In the genomic region with DNA sequence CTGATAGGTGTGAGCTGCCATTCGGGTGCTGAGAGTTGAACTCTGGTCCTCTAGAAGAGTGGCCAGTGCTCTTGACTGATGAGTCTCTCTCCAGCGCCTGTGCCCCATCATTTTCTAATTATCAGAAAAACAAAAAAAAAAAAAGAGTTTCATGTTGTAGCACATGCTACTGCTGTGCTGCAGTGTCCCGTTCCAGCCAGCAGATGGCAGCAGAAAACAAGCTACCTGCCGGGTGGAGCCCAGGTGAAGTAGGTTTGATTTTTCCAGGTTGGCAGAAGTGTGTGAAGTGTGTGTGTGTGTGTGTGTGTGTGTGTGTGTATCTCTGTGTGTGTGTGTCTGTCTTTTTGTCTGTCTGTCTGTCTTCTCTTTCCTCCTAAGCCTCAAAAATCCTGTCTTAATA, we compare ENCODE assay signal across 8 mouse cellular contexts. TPM values are rescaled to one million over a fixed set of nuclear protein-coding genes. Genes with fewer than 3 reads are reported as not detected.
DNase-seq lines count a peak whose midpoint lies in the region; ATAC-seq and TF ChIP-seq lines count a peak whose summit lies in the region.

No protein-coding gene starts in this region.

- DNase-seq in forebrain, embryonic 10.5 days (ENCODE audit: extremely low spot score, low spot score), result peak; percentile 73
- DNase-seq in 3T3-L1 (ENCODE audit: low read depth, low spot score), result peak; percentile 64
- peak; percentile 75 for DNase-seq in adrenal gland, postnatal 25 days
- peak; percentile 78 for DNase-seq in embryonic facial prominence, embryonic 11.5 days (ENCODE audit: low spot score)
- peak; percentile 38 for DNase-seq in layer of hippocampus, adult 9-11 months

- no peak overlapping the region for H3K27ac ChIP-seq in forebrain, embryonic 10.5 days
- H3K27ac ChIP-seq in forebrain, embryonic 15.5 days (replicated peaks), result no peak overlapping the region
- no peak overlapping the region for H3K27ac ChIP-seq in embryonic facial prominence, embryonic 11.5 days (replicated peaks; ENCODE audit: low read depth, low read length)
- H3K27ac ChIP-seq in testis, adult 2 months (ENCODE audit: control insufficient read depth, insufficient read depth, low read depth, low read length), result no peak overlapping the region

- peaks cover 2% of the 10 kb centered on the region for H3K9me3 ChIP-seq in forebrain, embryonic 10.5 days
- H3K9me3 ChIP-seq in forebrain, embryonic 15.5 days, result no peaks in the 10 kb centered on the region
- no peaks in the 10 kb centered on the region for H3K9me3 ChIP-seq in embryonic facial prominence, embryonic 11.5 days (replicated peaks; ENCODE audit: control insufficient read depth, low read length)

- no peak overlapping the region for H3K9ac ChIP-seq in forebrain, embryonic 15.5 days (replicated peaks)
- no peak overlapping the region for H3K9ac ChIP-seq in embryonic facial prominence, embryonic 11.5 days (replicated peaks; ENCODE audit: low read length)

- H3K4me1 ChIP-seq in forebrain, embryonic 10.5 days, result peaks cover 22% of the 10 kb centered on the region
- peaks cover 8% of the 10 kb centered on the region for H3K4me1 ChIP-seq in forebrain, embryonic 15.5 days
- no peaks in the 10 kb centered on the region; the same call in 1 of the 2 replicates for H3K4me1 ChIP-seq in embryonic facial prominence, embryonic 11.5 days (ENCODE audit: control insufficient read depth, insufficient read depth, low read length)
- H3K4me1 ChIP-seq in testis, adult 2 months (ENCODE audit: control insufficient read depth, insufficient read depth, low read length), result no peaks in the 10 kb centered on the region

- TF ChIP-seq POLR2A in testis, adult 2 months (IDR thresholded peaks at IDR 0.05; ENCODE audit: control insufficient read depth, low read depth, low read length), result no peak

- no peaks in the 10 kb centered on the region for H3K36me3 ChIP-seq in forebrain, embryonic 10.5 days (replicated peaks)
- H3K36me3 ChIP-seq in forebrain, embryonic 15.5 days, result no peaks in the 10 kb centered on the region
- no peaks in the 10 kb centered on the region for H3K36me3 ChIP-seq in embryonic facial prominence, embryonic 11.5 days (replicated peaks; ENCODE audit: control insufficient read depth, insufficient read depth, low read depth, low read length)
- no peaks in the 10 kb centered on the region for H3K36me3 ChIP-seq in testis, adult 2 months (ENCODE audit: control insufficient read depth, insufficient read depth, low read length)

- H3K4me2 ChIP-seq in forebrain, embryonic 15.5 days (replicated peaks), result no peak overlapping the region
- H3K4me2 ChIP-seq in embryonic facial prominence, embryonic 11.5 days (ENCODE audit: low read depth, low read length), result no peak overlapping the region

- ATAC-seq in forebrain, embryonic 15.5 days (replicated peaks), result no peak; the same call in 1 of the 2 replicates
- ATAC-seq in embryonic facial prominence, embryonic 11.5 days (replicated peaks; ENCODE audit: insufficient number of reproducible peaks, low FRiP score, low TSS enrichment, low read depth), result no peak
- peak; percentile 57 for ATAC-seq in megakaryocyte progenitor cell, adult 5-6 weeks (replicated peaks; ENCODE audit: poor library complexity)

- H3K4me3 ChIP-seq in forebrain, embryonic 10.5 days, result no peak overlapping the region
- no peak overlapping the region for H3K4me3 ChIP-seq in forebrain, embryonic 15.5 days
- no peak overlapping the region for H3K4me3 ChIP-seq in embryonic facial prominence, embryonic 11.5 days (ENCODE audit: low read depth, low read length)
- no peak overlapping the region for H3K4me3 ChIP-seq in testis, adult 2 months (ENCODE audit: control insufficient read depth, low read depth, low read length)

- 14% methylated on average over 4 of the region's 4 CpGs for WGBS in forebrain, embryonic 10.5 days
- 8% methylated on average over 4 of the region's 4 CpGs for WGBS in forebrain, embryonic 15.5 days
- WGBS in embryonic facial prominence, embryonic 11.5 days, result 11% methylated on average over 4 of the region's 4 CpGs

- H3K27me3 ChIP-seq in forebrain, embryonic 10.5 days (ENCODE audit: poor library complexity, severe bottlenecking), result peaks cover 83% of the 10 kb centered on the region
- peaks cover 3% of the 10 kb centered on the region; the same call in 1 of the 2 replicates for H3K27me3 ChIP-seq in forebrain, embryonic 15.5 days
- H3K27me3 ChIP-seq in embryonic facial prominence, embryonic 11.5 days (ENCODE audit: control insufficient read depth, insufficient read depth, low read length), result no peaks in the 10 kb centered on the region; the same call in 1 of the 2 replicates
- H3K27me3 ChIP-seq in testis, adult 2 months (ENCODE audit: control insufficient read depth, insufficient read depth, low read length), result no peaks in the 10 kb centered on the region

- TF ChIP-seq CTCF in testis, adult 2 months (IDR thresholded peaks at IDR 0.05; ENCODE audit: control insufficient read depth, insufficient read depth, insufficient replicate concordance, low read depth, low read length), result peak; percentile 90; the same call in 1 of the 2 replicates

RNA-seq across cellular contexts. Expression of a gene that starts 41.9 kb away (rescaled TPM):
- 1.3 and 1.5 TPM in 2 replicates for polyA plus RNA-seq in forebrain, embryonic 10.5 days (2016; fragmentation: Nextera tagmentation; extraction: Ambion mirVana)
- polyA plus RNA-seq in forebrain, embryonic 15.5 days (2015; fragmentation: Nextera tagmentation; extraction: Ambion mirVana), result 0.06 and 0.13 TPM in 2 replicates
- total RNA-seq in adrenal gland, postnatal 25 days (2021), result 0.15 TPM in 1 of 2 replicates, not detected in the other
- 1.2 TPM in 2 replicates for polyA plus RNA-seq in embryonic facial prominence, embryonic 11.5 days (2014; fragmentation: Nextera tagmentation; extraction: Ambion mirVana)
- total RNA-seq in megakaryocyte progenitor cell, adult 5-6 weeks (2015), result not detected in 2 replicates
- not detected in 2 replicates for total RNA-seq in megakaryocyte progenitor cell, adult 5-6 weeks (2017)
- polyA plus RNA-seq in testis, adult 2 months (2012; rRNA removed), result 0.09 and 0.14 TPM in 2 replicates
